Mouse (Mus musculus) midbrain, postnatal 0 days (tissue): ENCODE measurements at regions not wholly inside any gene's neighbourhood (a gene's known extent, or its start where the extent isn't known, plus 50 kb on each side); places are given as distances from the start of the nearest gene placed in this dataset.
"Not testable (repeated sequence)": the region's sequence is repeated elsewhere in the genome, so short reads cannot be mapped to it uniquely, and the experiment has no call there.

Source experiments
- ATAC-seq: fragments of 200-750 bp; cut with Nextera tagmentation; 2 replicates; pipeline ENCODE4 v1.8.0; 2017; ENCODE audit warnings: moderate number of reproducible peaks, mild to moderate bottlenecking, moderate TSS enrichment, moderate library complexity; ENCODE audit not compliant: low FRiP score
- DNase-seq: peaks from one replicate; pipeline ENCODE4 v3.0.0-alpha.2; 2015; ENCODE audit warnings: low spot score
- H3K27ac ChIP-seq: fragments of 300-500 bp; sonication (generic); 2 replicates; pipeline ENCODE4 v1.5.1; 2014; ENCODE audit warnings: low read depth, mild to moderate bottlenecking, low read length, mixed read lengths
- H3K27me3 ChIP-seq: fragments of 300-500 bp; sonication (generic); 2 replicates; pipeline ENCODE4 v1.6.1; 2014; ENCODE audit warnings: low read length, control low read depth, mixed read lengths; ENCODE audit not compliant: insufficient read depth
- H3K36me3 ChIP-seq: fragments of 300-500 bp; sonication (generic); 2 replicates; pipeline ENCODE4 v1.6.1; 2014; ENCODE audit warnings: low read length, control low read depth, mixed read lengths; ENCODE audit not compliant: insufficient read depth
- H3K4me1 ChIP-seq: fragments of 300-500 bp; sonication (generic); 2 replicates; pipeline ENCODE4 v1.6.1; 2014; ENCODE audit warnings: mild to moderate bottlenecking, control low read depth, antibody characterized with exemption, low read length, mixed read lengths; ENCODE audit not compliant: insufficient read depth
- H3K4me2 ChIP-seq: fragments of 300-500 bp; sonication (generic); 2 replicates; pipeline ENCODE4 v1.6.1; 2014; ENCODE audit warnings: low read depth, mild to moderate bottlenecking, low read length, mixed read lengths; ENCODE audit not compliant: poor library complexity, severe bottlenecking
- H3K4me3 ChIP-seq: fragments of 300-500 bp; sonication (generic); 2 replicates; pipeline ENCODE4 v1.5.1; 2014; ENCODE audit warnings: low read depth, mild to moderate bottlenecking, low read length, moderate library complexity
- H3K9ac ChIP-seq: fragments of 300-500 bp; sonication (generic); replicated peaks from 2 replicates; pipeline ENCODE4 v1.6.1; 2014; ENCODE audit warnings: mild to moderate bottlenecking, low read length, moderate library complexity, mixed read lengths; ENCODE audit not compliant: poor library complexity, severe bottlenecking
- H3K9me3 ChIP-seq: fragments of 300-500 bp; sonication (generic); 2 replicates; pipeline ENCODE4 v1.6.1; 2016; ENCODE audit warnings: low read length, control low read depth
- CTCF ChIP-seq: IDR thresholded peaks from 2 replicates; pipeline ENCODE4 v1.5.1; 2016; ENCODE audit warnings: antibody characterized with exemption, mild to moderate bottlenecking
- WGBS: fragments of 180-500 bp; shearing (Covaris S2); extraction: QIAGEN DNeasy Blood & Tissue Kit; methylation state at CpG from one replicate; pipeline ENCODE4 v1.1.7; 2014; 5-methylcytosine and 5-hydroxymethylcytosine counted together

DNA sequence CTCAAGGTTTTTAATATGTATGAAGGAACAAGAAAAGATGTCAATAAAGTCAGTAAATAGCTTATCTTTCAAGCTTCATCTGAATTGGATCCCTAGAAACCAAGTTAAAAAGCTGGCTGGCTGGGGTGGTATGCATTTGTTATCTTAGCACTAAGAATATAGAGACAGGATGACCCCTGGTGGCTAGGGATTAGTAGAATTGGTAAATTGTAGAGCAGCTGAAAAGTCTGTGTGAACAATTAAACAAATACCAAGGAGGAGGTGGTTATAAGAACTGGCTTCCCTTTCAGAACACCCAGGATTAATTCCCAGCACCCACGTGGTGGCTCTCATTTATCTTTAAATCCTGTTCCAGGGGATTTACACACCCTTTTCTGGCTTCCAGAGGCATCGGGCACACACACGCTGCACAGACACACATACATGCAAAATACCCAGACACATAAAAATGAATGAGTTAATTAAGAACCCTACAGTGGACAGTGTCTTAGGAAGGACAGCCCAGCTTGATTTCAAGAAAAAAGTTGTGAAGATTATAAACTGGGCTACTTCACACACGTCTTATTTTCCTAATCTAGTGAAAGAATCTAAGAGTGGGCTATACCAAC, 170.5 kb downstream of the Pdzph1 start:
- no peaks in the 10 kb centered on the region for H3K4me1 ChIP-seq
- H3K4me3 ChIP-seq = no peak overlapping the region
- no peaks in the 10 kb centered on the region for H3K9me3 ChIP-seq
- WGBS = 18% methylated on average over 4 of the region's 4 CpGs
- H3K36me3 ChIP-seq = no peaks in the 10 kb centered on the region
- H3K4me2 ChIP-seq = no peak overlapping the region
- H3K9ac ChIP-seq = no peak overlapping the region
- H3K27ac ChIP-seq = no peak overlapping the region
- ATAC-seq (peak; percentile 65; the same call in 1 of the 2 replicates), DNase-seq (peak; percentile 82)
- no peaks in the 10 kb centered on the region for H3K27me3 ChIP-seq
- peak; percentile 75 for TF ChIP-seq CTCF

DNA sequence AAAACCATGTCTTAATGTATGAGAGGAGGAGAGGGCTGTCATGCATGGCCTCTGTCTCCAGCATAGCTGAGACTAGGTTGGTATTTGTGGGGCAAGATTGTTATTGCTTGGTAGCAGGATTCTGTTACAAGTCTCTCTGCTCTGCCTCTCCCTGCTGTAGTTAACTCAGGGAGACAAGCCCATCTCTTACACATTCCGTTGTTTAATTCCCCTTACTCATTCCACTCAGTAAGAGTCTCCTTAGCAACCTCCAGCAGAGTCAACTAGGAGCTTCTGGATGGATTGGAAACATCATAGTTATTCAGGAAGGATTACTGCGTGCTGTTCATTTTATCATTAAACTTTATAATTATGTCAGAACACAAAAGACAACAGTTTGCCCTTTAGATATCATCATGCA, 171.8 kb downstream of the Pdzph1 start:
- Histone ChIP-seq H3K4me1 (no peaks in the 10 kb centered on the region), H3K9me3 (no peaks in the 10 kb centered on the region), H3K36me3 (no peaks in the 10 kb centered on the region), H3K9ac (no peak overlapping the region), H3K4me3 (no peak overlapping the region), H3K4me2 (no peak overlapping the region), H3K27me3 (no peaks in the 10 kb centered on the region), H3K27ac (no peak overlapping the region)
- no peak for TF ChIP-seq CTCF
- 41% methylated on average over 2 of the region's 2 CpGs for WGBS
- DNase-seq = no peak
- ATAC-seq = no peak

DNA sequence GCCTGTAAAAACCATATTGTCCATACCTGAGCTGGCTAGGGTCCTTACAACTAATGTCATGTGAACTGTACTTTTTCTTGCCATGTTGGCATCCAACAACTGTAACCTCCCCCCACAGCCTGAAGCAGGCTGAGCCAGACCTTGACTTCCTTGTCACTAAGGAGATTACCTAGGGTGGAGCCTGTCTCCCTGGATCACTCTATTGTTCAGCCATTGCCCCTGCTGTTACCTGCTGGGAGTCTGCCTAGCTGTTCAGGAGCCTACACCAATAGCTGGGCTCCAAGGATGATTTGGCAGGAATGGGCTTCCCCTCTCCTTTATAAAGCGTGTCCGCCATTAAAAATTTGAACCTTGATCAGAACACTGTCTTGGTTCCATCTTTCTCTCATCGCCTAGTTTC, 215.7 kb downstream of the Pdzph1 start:
- WGBS = 57% methylated on average over 3 of the region's 3 CpGs
- not testable (repeated sequence) for H3K27me3 ChIP-seq, H3K4me2 ChIP-seq, H3K36me3 ChIP-seq, H3K9ac ChIP-seq, ATAC-seq, H3K4me1 ChIP-seq, H3K27ac ChIP-seq, H3K4me3 ChIP-seq, DNase-seq, H3K9me3 ChIP-seq

DNA sequence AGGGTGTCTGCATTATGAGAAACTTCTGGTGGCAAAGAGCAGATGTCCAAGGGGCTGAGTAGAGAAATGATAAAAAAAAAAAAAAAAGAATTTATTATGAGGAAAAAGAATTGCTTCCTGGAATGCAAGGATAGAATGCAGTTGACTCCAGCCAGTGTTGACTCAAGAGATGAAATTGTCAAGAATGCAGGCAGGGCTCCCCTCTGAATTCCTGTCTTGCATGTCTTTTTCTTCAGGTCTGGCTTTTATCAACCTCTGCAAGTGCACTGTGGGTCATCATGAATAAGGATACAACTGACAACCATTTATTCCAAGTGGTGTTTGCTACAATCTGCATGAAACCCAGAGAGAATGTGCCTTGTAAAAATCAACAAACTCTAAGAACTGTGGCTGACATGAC, 217.6 kb downstream of the Pdzph1 start:
- Histone ChIP-seq H3K9ac (no peak overlapping the region), H3K4me1 (no peaks in the 10 kb centered on the region), H3K4me3 (no peak overlapping the region), H3K4me2 (no peak overlapping the region), H3K27me3 (no peaks in the 10 kb centered on the region), H3K27ac (no peak overlapping the region), H3K36me3 (no peaks in the 10 kb centered on the region), H3K9me3 (no peaks in the 10 kb centered on the region)
- no peak for TF ChIP-seq CTCF
- ATAC-seq = no peak
- DNase-seq = no peak

DNA sequence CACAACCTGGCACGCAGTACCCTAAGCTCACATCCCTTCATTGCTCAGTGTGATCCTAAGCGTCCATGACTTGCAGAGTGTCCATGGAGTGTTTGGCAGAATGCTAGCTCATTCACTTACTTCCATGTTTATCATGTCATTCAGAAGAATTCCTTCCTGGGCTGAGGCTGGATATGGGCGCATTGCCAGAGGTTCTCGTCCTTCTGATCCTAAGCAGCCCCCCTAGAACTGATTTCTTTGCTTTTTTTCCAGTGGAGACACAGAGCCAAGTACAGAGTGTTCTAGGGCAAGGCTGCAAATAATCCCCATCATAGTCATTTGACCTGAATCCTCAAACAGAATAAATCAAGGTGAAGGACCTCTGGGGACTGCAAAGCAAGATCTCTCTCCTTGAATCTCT, 226.0 kb downstream of the Pdzph1 start:
- Histone ChIP-seq H3K9me3 (no peaks in the 10 kb centered on the region), H3K9ac (no peak overlapping the region), H3K4me1 (no peaks in the 10 kb centered on the region), H3K27ac (no peak overlapping the region), H3K36me3 (no peaks in the 10 kb centered on the region), H3K27me3 (no peaks in the 10 kb centered on the region), H3K4me2 (no peak overlapping the region), H3K4me3 (no peak overlapping the region)
- no peak for TF ChIP-seq CTCF
- 79% methylated on average over 4 of the region's 4 CpGs for WGBS
- ATAC-seq (no peak), DNase-seq (peak; percentile 10)

DNA sequence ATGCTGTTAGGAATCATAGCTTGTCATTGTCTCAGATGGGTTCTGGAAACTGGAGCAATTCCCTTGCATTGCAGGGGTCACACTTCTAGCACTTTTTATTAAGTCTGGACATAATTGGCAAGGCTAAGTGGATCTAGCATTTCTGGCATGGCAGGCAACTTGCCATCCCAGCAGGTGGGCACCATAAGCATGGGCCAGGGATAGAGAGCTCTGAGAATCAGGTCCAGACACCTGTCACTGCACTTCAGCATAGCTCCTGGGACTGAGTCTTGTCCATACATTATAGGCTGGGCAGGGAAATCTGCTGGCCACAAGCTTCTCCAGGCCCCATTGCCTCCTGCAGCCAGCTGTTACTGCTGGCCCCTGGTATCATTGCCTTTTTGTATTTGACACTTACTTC, 242.2 kb downstream of the Pdzph1 start:
- H3K27me3 ChIP-seq = no peaks in the 10 kb centered on the region
- H3K36me3 ChIP-seq = no peaks in the 10 kb centered on the region
- ATAC-seq (no peak), DNase-seq (peak; percentile 53)
- no peak overlapping the region for H3K27ac ChIP-seq
- TF ChIP-seq CTCF = no peak
- no peak overlapping the region for H3K9ac ChIP-seq
- H3K4me1 ChIP-seq = no peaks in the 10 kb centered on the region
- H3K9me3 ChIP-seq = no peaks in the 10 kb centered on the region
- no peak overlapping the region for H3K4me3 ChIP-seq
- H3K4me2 ChIP-seq = no peak overlapping the region
